Mouse (Mus musculus) cerebellum, adult 9-10 months (tissue): ENCODE data around the gene Map3k12.

ENCODE experiments used
- DNase-seq: peaks from one replicate; pipeline ENCODE4 v3.0.0; 2022

The Map3k12 gene

DNA sequence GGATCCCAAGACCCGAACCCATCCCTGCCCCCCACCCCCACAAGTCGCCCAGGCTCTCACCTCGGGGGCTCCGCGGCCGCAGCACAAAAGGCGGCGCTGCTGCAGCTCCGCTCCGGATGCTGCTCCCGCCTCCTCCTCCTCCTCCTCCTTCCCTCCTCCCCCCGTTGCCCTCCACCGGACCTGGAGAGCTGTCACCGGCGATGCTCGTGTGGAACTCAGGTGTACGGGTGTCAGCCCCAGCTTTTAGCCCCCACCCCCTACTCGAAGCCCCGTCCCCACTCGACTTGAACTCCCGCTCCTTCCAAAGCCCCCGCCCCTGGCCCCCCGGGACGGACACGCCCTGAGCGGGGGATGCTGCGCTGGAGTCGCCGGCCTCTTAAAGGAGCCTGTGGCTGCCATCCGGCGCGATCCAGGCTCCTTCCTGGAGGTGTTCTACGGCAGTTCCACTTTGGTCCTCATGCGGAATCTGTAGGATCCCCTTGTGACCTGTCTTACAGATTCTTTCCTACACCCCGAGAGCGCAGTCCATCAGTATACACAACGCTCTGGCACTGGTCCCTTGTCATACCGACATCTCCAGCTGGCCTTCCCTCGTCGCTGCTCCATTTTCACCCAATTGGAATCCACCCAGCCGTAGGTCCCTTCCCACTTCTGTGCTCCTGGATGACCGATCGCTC lies at the start of gene Map3k12:
Gene Map3k12, minus strand, starts transcription at position 337 of the 677 bp plus-strand sequence.
- DNase-seq = peak; percentile 90

DNA sequence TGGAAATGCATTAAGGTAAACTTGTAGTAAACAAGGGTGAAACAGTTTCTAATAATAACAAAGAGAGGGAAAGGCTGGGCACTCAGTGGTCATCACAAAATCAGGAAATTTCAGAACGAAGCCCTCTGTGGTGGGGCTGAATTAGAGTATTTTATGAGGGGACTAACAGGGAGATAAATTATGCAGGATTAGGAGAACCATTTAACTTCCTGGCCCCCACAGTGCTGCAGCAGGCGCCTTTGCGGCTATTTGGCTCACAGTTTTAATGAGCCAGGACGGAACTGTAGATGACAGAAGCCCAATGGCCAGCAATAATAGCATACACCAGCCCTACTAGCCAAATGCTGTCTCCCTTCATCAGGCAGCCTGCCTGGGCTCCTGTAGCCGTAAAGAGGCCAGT lies 46.8 kb upstream of the Map3k12 start:
- no peak for DNase-seq

DNA sequence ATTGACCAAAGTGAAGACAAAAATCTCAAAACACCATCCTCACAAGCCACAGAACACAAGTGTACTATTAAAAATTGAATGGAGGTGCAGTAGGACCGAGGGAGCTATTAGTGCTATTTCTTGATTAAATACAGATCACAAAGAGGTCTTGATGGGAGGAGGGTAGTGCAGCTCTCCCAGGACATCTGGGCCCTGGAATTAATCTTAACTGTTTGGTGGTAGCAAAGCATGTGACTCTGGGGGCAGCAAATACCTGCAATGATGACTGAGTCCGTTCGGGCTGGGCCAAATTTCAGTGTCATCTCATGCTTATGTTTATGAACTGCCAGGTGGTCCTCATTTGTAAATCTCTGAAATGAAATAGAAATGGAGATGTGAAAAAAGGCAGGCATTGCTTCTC lies 46.2 kb upstream of the Map3k12 start:
- no peak for DNase-seq

- no peak for DNase-seq
Measured at GRCm38 (mm10) chr15:102562491-102562890, 45.6 kb upstream of the Map3k12 start.

- DNase-seq = peak; percentile 64
Measured at GRCm38 (mm10) chr15:102557580-102557979, 40.7 kb upstream of the Map3k12 start.

DNA sequence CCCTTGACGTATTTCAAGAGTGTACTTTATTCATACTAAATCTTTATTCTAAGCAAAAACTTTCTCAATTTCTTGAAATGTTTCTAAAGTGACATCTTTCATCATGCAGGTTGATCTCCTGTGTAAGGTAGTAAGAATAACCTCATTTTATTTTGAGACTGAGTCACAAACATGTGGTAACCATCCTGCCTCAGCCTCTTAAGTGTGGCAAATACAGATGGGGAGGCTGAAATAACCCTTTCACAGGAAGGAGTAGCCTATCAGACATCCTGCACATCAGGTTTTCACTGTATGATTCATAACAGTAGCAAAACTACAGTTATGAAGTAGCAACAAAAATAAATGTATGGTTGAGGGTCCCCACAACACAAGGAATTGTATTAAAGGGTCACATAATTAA lies 38.7 kb upstream of the Map3k12 start:
- DNase-seq = no peak

DNA sequence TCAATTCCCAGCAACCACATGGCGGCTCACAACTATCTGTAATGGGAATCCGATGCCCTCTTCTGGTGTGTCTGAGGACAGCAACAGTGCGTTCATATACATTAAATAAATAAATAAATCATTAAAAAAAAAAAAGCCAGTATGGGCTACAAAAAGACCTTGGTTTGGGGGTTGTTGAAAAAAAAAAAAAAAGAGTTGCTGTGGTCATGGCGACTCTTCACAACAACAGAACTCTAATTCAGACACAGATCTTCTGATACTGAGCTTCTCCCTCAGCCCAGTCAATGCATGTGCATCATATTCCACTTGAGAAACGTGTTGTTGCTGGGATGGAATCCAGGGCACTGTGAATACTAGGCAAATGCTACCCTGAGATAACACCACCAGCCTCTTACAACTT lies 35.7 kb upstream of the Map3k12 start:
- DNase-seq = no peak

- peak; percentile 98 for DNase-seq
Measured at GRCm38 (mm10) chr15:102547478-102547877, 30.6 kb upstream of the Map3k12 start.

DNA sequence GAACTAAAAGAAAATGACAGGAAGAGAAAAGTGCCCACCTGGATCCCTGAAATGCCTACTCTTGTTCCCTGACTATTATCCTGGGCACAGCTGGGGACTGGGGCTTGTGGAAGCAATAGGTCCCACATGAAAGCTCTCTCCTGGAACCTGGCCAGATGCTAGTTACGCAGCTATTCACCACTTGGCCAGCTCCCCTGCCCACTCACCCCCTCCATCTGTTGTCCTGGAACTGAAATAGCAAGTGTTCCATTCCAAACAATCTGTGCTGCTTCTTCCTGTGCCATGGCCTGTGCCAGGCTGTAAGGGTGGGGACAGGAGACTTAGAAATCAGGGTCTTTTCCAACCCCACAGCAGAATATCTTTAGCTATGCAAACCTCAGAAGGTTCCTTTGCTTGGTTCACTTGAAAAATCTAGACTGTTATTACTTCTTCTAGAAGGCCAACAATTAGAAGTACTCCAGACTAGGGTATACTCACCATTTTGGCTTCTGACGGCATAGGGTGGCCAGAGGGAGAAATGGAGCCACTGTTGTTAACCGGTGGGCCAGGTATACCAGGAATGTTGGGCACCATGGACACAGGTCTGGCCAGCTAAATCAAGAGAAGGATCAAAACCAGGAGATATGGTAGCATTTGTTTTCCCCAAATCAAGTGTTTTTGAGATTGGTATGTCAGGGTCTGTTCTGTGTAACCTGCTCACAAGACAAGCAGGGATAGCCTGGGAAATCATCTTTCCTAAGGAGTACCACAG lies 30.0 kb upstream of the Map3k12 start:
- peak; percentile 100 for DNase-seq

DNA sequence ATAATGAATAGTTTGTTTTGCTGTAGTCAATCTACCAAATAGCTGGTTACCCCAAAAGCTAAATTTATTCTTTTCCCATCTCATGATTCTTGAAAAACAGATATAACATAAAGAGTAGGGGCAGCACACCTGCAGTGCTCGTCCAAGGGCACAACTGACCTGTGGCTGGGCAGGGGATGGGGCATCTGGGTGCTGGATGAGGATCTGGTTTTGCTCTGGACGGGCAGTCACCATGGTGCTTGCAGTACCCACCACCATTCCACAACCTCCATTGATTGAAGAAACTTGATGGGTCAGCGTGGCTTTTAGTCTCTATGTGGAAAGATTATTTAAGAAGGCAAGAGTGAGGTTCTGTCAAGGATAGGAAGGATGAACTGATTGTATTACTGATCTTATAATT lies 29.4 kb upstream of the Map3k12 start:
- DNase-seq = no peak

DNA sequence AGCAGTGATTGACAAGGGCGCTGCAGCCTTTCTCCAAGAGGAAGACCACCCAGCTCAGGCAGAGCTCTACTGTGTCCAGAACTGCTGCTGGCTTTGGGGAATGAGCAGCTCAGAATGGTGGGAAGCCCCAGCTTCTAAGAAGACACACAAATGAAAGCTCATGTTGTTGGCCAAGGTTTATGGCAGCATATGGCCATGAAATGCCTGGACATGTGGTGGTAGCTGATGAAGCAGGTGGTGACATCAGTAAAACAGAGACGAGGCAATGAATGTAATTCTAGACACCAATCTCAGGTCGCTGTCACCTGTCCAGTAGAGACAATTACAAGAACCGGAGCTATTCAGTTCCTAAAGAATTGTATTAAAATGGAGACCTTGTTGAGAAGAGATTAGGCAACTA lies 27.9 kb upstream of the Map3k12 start:
- peak; percentile 99 for DNase-seq

GRCm38 (mm10) chr15:102533926-102534325 lies 17.1 kb upstream of the Map3k12 start:
- peak; percentile 42 for DNase-seq

DNA sequence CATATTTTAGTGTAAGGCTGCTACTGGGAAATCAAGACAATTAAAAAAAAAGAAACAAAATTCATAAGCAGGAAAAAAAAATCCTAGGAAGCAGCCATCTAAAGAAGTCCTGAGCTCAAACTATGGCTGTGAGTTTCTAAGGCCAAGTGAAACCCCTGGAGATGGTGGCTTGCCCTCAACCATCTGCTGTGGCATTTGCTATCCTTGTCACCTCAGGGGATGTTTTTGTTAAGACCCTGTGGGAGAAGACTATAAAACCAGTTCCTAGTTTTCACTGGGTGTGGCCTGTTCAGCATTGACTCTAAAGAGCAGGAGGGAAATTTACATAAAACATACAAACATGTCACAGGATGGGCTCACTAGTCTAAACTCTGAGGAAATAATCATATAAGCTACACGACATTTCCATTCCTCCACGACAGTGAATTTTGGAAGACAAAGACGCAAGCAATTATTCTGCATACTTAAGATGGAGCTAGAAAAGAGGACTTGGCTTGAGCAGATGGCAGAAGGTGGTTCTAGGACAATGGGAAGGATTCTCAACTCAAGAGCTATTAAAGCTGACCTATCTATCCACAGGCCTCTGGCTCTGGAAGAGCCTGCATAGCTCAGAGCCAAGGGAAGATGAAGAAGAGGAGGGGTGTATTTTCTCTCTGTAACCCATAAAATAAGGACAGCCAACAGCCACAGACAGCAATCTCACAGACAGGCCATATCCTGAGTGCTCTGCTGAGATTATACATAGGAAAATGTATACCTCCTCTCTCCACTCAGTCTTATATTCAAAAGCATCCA lies 15.4 kb upstream of the Map3k12 start:
- DNase-seq = peak; percentile 88

GRCm38 (mm10) chr15:102531586-102531985 lies 14.7 kb upstream of the Map3k12 start:
- DNase-seq = no peak

- DNase-seq = no peak
Measured at GRCm38 (mm10) chr15:102530566-102530965, 13.7 kb upstream of the Map3k12 start.

- DNase-seq = no peak
Measured at GRCm38 (mm10) chr15:102528396-102528795, 11.5 kb upstream of the Map3k12 start.

DNA sequence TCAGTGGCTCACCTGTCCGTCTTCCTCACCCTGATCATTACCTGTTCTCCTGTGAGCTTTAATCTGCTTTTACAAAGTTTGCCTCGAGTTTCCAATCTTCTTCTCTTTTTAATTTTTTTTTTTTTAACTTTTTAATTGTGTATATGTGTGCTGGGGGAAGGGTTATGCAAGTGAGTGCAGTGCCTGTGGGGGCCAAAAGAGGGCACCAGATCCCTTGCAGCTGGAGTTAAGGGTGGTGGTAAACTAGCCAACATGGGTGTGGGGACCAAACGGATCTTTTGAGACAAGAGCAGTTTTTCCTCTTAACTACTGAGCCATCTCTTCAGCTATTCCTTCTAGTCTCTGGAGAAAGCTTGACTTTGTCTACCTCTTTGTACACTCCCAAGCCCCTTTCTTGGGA lies 11.1 kb upstream of the Map3k12 start:
- DNase-seq = no peak

DNA sequence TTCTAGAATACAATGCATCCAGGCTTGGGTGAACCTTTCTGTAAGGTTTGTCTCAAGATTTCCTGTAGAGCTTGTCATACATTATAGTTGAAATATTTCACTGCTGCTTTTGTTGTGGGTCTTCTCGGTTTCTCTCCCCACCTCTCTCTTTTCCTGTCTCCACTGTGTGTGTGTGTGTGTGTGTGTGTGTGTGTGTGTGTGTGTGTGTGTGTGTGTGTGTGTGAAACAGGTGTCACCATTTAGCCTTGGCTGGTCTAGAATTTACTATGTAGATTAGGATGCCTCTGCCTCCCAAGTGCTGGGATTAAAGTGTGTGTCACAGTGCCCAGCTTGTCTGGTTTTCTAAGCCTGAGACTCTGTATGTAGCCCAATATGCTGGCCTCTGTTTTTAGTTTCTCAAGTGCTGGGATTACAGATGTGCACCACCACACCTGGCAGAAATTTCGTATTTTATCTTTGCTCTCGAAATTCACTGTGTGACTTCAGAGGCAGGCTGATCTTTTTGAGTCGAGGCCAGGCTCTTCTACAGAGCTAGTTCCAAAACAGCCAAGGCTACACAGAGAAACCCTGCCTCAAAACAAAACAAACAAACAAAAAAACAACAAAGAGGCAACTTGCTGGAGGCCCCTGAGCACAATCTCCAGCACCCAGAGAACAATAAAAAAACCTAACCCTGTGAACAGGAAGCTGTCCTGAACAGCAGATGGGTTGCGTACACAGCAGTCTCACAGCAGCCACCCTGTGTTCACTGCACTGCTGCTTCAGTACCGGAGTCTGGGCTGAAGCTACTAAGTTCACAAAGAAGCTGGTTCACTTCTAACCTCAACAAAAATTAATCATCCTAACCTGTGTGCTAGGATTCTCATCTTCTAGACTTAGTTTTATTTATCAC lies 9.5 kb upstream of the Map3k12 start:
- peak; percentile 31 for DNase-seq

GRCm38 (mm10) chr15:102524892-102525485 lies 8.1 kb upstream of the Map3k12 start, which contains the start of gene Npff:
Gene Npff (minus strand): TSS chr15:102524942.
- peak; percentile 91 for DNase-seq

- DNase-seq = peak; percentile 51
Measured at GRCm38 (mm10) chr15:102521480-102521879, 4.6 kb upstream of the Map3k12 start.

- peak; percentile 70 for DNase-seq
Measured at GRCm38 (mm10) chr15:102520416-102520815, 3.6 kb upstream of the Map3k12 start.
